Mouse (Mus musculus) spleen, adult 18-20 months (tissue): ENCODE measurements at regions not wholly inside any gene's neighbourhood (a gene's known extent, or its start where the extent isn't known, plus 50 kb on each side); places are given as distances from the start of the nearest gene placed in this dataset.

Experiments
- DNase-seq, 2 experiments: peaks; one replicate each; pipeline ENCODE4 v3.0.0; 2022; ENCODE audit warnings: mixed read lengths in 2 of 2

GRCm38 (mm10) chr19:21077771-21078548, 124.0 kb upstream of the Tmc1 start:
- no peak for DNase-seq

- no peak for DNase-seq
Observed at GRCm38 (mm10) chr19:21068381-21068780, 114.4 kb upstream of the Tmc1 start.

DNA sequence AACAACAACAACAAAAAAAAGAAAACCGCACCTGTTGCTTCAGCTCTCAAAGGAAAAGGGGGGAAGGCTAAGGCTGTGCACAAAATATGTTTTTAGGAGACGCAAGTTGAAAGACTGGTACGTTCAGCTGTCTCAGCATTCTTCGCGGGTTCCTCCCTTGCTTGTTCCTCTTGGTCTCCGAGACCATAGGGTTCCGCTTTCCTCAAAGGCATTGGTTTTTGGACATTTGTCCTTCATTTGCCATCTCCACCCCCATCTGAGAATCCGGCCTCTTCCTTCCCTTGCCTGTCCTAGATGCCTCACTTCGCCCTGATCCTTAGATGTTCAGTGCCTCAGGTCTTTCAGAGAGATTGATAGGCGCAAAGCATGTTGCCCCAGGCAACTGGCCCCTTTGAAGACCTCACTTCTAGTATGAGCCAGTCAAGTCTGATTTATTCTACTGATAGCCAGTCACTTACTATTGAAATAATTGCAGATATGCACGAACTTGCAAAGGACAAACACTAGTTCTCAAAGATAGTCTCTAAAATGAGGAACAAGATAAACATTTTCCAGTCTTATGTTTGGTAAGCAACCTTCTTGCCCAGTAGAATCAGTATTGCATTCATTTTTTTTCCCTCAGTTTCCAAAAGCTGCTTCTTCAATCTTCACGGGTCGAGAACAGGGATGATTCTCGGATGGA, 112.6 kb upstream of the Tmc1 start:
- no peak for DNase-seq

- no peak for DNase-seq
Observed at GRCm38 (mm10) chr19:21064902-21065301, 110.9 kb upstream of the Tmc1 start.

DNA sequence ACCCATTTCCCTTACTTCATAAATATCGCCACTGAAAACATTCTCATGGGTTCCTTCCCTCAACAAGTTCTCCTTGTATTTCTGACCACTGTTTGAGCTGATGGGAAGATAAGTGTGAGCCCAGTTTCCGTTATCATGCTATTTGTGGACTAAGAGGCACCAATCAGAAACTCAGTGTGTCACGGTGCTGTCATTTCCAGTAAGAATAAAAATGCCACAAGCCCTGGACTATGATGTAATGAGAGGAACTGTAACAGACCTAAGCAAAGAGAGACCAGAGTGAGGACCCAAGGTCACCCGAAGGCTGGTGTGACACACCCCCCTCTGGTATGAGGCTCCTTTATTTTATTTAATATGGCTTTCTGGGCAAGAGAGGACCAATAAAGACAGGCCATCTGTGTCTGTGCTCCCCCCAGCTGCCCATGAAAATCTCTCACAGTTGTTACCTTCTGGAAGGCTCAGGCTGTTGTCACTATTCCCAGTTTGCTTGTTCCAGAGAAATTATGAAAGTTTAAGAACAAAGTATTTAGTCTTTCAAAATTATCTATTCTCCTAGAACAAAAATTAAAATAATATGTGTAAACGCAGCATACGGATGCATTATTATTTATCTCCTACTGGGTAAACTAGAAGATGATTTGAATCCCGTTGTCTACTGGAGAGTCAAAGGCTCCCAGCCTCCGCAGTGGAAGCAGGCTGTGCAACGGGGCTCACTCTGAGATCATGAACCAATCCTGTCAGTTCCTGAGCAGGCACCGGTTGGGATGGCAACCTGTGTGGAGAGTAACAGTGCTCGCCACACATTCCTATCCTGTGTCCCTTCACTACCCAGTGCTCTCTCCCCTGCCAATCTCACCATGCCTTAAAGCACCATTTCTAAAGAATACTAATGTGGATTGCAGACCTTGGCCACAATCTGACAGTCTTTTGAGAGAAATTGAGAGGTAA, 99.9 kb upstream of the Tmc1 start:
- DNase-seq, result no peak

DNA sequence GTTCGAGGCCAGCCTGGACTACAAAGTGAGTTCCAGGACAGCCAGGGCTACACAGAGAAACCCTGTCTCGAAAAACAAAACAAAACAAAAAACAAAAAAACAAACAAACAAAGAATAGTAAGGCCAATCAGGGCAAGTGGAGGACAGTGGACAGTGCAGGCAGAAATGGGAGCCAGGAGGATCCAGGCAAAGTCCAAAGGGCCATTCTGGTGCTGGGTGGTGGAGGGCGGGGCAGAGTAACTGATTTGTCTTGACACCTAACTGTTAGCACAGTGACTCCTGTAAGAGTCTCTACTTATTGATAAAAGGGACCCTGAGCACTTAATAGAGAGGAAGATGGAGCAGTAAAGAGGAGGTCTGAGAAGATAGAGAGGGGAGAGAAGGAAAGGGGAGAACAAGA, 98.8 kb upstream of the Tmc1 start:
- DNase-seq, result no peak

DNA sequence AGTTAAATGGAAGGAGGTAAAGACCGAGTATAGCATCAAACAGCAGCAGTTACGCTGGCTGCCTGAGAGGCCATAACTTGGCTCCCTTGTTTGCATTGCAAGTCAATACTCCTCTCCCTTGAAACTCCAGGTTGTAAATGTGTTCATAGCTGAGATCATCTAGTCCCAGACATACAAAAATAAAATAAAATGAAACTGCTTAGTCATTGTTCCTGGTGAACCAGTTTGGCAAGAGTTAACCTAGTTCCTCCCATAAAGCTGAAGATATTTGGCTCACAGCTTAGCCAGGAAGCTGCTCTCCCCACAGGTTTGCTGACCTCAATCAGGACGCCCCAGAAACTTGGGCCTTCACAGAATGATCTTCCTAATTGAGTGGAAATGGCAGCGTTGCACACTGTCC, 97.9 kb upstream of the Tmc1 start:
- DNase-seq, result no peak

DNA sequence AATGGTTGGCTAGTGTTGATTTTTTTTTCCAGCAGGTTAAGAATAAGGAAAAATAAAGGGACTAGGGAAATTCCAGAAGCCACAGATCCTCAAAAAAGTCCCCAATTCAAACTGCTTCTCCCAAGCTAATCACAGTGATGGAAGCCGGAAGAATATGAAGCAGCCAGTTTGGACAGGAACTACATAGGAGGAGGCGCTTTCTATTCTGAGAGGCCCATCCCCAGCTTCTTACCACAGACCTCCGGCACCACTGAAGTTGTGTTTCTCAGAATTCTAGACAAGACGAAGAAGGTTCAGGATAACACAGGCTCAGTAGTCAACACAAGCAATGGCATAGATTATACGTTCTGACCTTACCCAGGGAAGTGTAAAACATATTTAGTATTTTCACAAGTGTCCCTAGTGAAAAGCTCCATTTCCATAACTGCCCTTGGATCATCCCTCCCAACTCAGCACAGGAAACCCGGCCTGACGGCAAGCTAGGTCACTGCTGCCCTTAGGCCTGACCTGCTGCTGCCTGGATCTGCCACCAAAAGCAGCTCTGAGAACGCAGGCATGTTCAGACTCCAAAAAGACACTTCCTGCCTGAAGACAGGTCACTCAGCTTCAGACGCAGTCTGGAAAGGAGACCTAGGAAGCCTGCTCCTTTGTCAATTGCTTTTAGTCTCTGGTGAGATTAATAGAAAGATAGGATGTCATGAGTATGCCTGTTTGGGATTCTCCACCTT, 97.2 kb upstream of the Tmc1 start:
- no peak for DNase-seq

GRCm38 (mm10) chr19:21049301-21049700, 95.3 kb upstream of the Tmc1 start:
- DNase-seq, result no peak

DNA sequence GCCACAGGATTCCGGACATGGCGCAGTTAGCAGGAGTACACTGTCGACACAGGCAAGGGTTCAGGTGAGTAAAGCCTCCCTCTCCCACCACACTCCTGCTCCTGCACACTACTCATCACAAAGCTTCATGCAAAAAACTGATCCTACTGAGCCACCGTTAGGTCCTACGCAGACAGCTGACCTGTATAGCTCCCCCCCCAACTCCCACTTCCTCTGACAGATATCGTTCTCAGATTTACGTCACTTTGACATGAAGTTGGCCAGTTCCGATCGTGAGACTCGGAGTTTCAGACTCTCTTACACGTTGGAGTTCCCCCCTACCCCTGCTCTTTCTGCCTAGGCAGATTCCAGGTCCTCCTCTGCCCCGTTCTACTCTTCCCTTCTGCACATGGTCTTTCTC, 91.6 kb upstream of the Tmc1 start:
- no peak for DNase-seq

- no peak for DNase-seq
Observed at GRCm38 (mm10) chr19:21043958-21044357, 90.0 kb upstream of the Tmc1 start.

GRCm38 (mm10) chr19:21042536-21042935, 88.5 kb upstream of the Tmc1 start:
- DNase-seq, result no peak

DNA sequence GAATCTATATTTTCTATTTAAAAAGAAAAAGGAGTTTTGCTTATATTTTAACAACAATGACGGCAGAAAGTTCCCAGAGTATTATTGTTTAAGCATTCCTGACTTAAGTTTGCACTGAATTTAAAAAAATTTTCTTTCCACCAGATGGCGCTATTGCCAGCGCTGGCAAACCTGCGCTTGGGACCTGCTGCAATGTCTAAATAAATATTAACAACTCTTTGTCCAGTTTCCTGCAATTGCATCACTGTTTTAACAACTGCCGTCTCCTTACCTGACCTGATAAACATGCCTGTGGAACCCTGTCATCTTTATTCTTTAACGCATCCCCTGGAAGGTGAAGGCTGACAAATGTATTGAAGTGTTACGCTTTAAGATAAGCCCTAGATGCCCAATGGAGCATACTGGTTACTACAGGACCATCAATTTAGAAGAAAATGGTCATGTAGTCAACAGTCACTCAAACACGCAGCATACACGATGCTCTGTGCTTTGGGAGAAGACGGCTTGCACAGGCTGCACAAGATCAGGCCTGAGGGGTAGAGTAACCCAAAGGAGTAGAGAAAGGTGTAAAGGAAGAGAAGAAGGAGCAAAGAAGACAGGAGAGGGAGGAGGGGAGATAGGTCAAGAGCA, 83.6 kb upstream of the Tmc1 start:
- no peak for DNase-seq

DNA sequence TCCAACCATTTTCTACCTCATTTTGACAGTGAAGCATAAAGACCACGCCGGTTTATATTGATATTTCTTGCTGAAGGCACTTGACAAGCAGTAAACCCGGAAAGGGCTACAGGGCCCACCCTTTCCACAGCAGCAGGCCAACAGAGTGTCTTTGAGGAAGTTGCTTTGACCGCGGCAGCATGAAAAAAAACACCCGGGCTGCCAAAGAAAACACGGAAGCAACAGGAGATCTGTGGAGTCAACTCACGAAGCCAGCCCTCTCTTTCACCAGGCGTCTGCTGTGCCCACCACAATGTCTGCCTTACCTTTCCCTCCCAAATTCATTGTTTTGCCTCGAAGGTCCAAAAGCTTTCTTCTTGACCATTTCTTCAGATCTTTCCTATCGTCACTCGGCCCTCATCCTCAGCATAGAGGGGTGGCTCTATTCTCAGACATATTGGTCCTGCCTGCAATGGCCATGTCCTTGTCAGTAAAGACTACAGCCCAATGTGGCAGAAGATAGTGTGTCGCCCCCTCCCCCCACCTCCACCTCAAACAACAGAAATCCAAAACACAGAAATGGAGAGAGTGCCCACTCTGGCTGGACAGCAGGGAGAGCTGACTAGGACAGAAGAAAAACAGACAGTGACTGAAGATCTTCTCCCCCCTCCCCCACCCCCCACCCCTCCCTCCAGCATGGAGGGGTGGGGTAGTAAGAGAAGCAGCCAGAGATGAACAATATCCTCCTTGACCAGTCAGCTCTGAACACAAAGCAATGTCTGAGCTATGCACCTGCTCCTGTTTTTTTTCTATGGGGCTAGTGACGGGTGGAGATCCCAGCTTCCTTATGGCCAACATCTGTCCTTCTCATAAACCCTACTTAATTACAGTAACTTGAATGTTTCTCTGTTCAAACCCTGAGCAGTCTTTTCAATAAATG, 82.8 kb upstream of the Tmc1 start:
- DNase-seq, result peak; percentile 59 to 62

- DNase-seq, result no peak
Observed at GRCm38 (mm10) chr19:21035505-21035904, 81.5 kb upstream of the Tmc1 start.

GRCm38 (mm10) chr19:21033991-21034390, 80.0 kb upstream of the Tmc1 start:
- no peak for DNase-seq

- no peak for DNase-seq
Observed at GRCm38 (mm10) chr19:21032558-21032957, 78.6 kb upstream of the Tmc1 start.

DNA sequence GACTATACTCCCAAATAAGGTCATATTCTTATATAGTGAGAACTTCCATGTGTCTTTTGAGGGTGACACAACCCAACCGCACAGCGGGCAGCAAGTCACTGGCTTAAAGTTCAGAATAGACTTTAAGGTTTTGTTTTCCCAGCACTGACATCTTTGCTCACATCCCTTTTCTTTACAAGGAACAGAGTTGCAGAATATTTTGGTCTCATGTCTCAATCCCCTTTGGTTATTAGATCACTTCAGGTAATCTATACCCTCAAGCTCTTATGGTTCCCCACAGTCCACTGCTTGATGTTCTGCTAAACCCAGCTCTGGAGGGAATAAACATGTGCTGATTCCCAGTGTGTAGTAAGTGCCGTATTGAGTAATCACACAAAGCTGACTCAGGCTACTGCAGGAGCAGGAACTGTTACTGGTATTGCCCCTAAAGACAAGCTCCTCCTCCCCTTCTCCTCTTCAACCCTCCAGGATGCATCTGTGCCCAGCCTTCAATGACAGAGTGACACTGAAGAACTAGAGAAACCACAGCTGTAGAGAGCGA, 77.8 kb upstream of the Tmc1 start:
- DNase-seq, result no peak

DNA sequence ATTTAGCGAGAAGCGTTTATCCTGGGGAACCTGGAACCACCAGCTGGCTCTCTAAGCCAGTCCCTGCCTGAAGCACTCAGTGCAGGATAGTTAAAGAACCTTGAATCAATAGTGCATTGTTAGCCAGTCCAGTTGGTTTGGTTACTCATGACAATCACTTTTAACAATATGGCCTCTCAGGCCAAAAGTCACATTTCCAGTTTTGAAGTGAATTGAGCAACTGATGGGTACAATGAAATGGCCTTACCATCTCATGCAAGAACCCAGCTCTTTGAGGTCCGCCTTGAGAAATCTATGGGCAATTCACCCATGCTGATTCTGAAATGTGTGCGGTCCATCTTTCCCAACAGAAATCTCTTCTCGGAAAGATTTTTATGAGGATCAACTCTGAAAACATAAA, 77.0 kb upstream of the Tmc1 start:
- no peak for DNase-seq

- no peak for DNase-seq
Observed at GRCm38 (mm10) chr19:21028981-21029380, 75.0 kb upstream of the Tmc1 start.

GRCm38 (mm10) chr19:21012391-21012790, 58.4 kb upstream of the Tmc1 start:
- no peak for DNase-seq
